Mouse (Mus musculus) megakaryocyte, embryonic 14.5 days (primary cell): Measurements from ENCODE around the gene Abcc9.

Experiments used
- FLI1 ChIP-seq: IDR thresholded peaks from 2 replicates; pipeline ENCODE4 v1.6.1; 2012; ENCODE audit warnings: low read length, inconsistent platforms, mixed read lengths
- GATA1 ChIP-seq: IDR thresholded peaks from 3 replicates; pipeline ENCODE4 v1.6.1; 2012; ENCODE audit warnings: mixed read lengths, low read length, inconsistent platforms, borderline replicate concordance

- TF ChIP-seq GATA1 (no peak), FLI1 (no peak)
These were observed 49.2 kb upstream of the Abcc9 start for GRCm38 (mm10) chr6:142751365-142751764.
